Mouse (Mus musculus) kidney, adult 8-10 months (tissue): ENCODE data around the gene Sstr3.

Source experiments
- DNase-seq, 2 experiments: peaks; one replicate each; pipeline ENCODE4 v3.0.0; 2022

The Sstr3 gene

DNA sequence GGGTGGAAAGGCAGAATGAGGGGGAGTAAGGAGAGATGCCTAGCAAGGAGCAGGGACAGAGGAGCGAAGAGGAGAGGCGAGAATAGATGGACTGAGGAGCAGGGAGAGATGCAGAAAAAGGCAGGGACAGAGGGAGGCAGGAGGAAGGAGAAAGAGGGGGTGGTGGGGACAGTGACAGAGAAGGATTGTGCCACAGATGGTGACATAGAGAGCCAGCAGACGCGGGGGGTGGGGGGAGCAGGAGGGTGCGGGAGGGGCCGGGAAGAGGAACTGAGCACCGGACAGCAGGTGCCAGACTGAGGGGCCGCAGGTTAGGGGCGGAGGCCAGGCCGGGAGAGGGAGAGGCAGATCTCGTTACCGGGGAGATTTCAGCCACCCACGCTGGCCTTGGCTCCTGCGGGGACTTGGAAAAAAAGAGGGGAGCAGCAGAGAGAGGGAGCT is at the start of gene Sstr3:
Gene Sstr3 (minus strand): TSS at position 125 of the 441 bp plus-strand sequence.
- DNase-seq, result no peak

DNA sequence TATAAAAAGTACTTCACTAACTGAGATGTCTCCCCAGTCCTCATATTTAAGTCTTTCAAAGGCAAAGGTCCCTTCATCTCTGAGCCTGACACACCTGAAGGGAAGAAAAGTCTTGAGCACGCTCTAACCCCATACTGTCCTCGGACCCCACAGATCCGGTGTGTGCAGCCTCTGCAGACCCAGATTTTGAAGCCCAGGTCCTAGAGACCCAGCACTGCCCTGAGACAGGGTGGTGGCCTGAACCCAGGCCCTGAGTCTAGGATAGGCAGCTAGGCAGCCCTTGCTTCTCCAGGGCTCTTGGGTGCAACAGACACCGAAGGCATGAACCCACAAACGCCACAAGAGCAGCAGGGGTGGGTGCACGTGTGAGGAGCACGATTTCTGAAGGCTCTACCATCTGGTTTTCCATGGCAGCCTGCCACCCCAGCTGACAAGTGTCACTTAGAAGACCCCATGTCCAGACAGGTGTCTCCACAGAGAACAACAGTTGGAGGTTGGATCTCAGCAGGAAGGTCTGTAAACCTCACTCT is 49.5 kb upstream of the Sstr3 start:
- DNase-seq, result no peak

DNA sequence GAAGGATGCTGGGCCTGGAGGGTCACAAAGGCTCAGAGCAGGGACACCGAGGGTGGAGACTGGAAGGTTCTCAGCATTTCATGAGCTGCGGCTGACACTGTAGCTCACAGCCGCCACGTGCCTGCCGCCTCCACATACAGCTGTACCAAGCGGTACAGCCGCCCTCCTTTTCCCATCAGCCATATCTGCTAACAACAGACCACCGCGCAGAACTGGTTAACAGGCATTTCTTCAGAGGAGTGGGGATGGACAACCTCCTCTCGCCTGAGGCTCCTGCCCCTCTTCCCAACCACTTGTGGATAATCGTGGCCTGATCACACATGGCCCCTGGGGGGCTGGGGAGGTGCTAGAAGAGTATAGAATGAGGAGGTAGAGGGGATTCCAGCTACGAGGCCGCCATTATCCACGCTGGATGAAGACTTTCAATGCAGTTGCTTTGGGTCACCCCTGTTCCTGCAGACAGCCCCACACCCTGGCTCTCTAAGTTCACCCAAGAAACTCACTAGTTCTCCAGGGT is 48.0 kb upstream of the Sstr3 start:
- no peak for DNase-seq

DNA sequence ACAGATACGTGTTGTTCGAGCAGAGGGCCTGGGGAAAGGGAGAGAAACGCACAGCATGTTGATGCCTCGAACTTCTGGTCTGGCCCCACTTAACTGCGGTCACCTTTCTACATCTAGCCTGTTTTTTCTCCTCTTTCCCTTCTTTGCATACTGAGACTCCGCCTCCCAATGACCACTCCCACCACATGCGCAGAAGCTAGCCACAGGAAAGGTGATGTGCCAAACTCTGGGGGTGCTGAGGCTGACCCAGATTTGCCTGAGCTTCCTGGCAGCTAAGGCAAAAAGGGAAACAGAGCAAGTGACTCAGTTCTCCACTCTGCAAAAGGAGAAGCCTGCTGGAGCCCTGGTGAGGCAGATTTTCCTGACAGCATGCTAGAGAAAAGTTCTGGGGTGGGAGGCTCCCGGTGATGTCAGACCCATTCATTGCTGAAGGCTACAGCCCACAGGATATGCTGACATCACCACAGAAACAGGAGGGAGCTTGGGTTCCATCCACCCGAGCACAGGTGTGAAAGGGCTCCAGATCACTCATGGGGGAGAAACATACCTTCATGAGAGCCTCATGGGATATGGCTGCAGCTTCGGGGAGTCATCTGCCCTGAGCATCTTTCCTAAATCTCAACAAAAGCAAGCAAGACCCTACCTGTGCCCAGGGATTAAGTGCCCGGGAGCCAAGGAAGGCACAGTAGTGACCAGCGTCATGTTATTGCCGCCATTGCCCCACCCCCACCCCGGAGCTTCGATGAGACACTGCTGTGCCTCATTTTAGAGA is 47.4 kb upstream of the Sstr3 start:
- DNase-seq, result no peak

DNA sequence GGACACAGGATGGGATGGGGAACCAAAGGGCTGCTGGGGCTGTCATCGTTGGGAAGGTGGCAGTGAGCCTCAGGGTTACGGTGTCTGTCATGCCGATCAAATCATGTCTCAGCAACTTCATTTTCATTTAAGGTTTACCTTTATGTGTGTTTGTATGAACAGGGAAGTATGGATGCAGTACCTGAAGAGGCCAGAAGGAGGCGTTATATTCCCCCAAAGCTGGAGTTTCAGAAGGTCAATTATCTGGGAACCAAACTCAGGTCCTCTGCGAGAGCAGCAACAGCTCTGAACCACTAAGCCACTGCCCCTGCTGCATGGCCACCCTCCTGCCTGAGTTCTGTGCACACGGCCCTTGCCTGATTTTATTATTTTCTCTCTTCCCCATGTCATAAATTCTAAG is 46.3 kb upstream of the Sstr3 start:
- DNase-seq, result no peak

DNA sequence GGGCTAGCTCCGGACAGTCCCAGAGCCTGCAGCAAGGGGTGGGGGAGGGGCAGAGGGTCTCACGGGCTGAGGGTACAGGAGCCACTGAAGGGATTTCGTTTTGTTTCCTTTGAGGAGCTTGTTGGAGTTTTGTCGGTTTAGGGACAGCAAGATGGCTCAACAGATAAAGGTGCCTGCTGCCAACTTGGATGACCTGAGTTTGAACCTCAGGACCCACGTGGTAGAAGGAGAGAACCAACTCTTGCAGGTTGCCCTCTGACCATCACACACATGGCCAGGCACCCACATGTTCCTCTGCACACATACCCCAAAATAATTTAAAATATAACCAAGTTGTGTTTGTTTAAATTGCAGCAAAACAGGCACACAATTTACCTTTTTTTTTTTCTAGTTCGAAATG is 45.5 kb upstream of the Sstr3 start:
- DNase-seq, result no peak

DNA sequence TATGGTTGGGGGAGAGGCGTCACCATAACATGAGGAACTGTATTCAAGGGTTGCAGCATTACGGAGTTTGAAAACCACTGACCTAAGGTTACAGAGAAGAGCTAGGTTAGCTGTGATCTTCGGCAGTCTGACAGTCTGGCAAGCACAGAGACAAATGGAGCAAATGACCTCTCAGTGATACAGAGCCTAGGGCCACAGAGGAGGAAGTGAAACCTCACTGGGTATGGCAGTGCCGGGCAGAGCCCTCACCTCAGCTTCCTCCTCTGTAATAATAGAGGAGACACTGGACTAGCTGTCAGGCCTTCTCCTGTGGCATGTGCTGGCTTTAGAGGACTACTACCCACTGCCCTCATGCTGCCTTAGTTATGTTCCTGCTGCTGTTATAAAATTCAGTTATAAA is 44.4 kb upstream of the Sstr3 start:
- no peak for DNase-seq

DNA sequence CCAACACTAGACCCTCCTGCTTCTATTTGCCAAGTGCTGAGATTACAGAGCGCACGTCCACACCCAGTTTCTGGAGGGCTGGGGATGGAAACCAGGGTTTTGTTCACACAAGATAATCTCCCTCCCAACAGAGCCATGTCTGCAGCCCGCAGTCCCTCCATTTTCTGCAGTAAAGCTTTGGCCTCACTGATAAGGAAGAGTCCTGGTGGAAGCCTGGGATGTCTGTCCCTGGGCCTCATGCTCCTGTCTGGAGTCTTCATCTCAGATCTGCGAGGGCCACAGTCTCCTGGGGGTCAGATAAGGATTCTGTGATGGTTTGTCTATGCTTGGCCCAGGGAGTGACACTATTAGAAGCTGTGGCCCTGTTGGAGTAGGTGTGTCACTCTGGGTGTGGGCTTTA is 43.6 kb upstream of the Sstr3 start:
- no peak for DNase-seq

DNA sequence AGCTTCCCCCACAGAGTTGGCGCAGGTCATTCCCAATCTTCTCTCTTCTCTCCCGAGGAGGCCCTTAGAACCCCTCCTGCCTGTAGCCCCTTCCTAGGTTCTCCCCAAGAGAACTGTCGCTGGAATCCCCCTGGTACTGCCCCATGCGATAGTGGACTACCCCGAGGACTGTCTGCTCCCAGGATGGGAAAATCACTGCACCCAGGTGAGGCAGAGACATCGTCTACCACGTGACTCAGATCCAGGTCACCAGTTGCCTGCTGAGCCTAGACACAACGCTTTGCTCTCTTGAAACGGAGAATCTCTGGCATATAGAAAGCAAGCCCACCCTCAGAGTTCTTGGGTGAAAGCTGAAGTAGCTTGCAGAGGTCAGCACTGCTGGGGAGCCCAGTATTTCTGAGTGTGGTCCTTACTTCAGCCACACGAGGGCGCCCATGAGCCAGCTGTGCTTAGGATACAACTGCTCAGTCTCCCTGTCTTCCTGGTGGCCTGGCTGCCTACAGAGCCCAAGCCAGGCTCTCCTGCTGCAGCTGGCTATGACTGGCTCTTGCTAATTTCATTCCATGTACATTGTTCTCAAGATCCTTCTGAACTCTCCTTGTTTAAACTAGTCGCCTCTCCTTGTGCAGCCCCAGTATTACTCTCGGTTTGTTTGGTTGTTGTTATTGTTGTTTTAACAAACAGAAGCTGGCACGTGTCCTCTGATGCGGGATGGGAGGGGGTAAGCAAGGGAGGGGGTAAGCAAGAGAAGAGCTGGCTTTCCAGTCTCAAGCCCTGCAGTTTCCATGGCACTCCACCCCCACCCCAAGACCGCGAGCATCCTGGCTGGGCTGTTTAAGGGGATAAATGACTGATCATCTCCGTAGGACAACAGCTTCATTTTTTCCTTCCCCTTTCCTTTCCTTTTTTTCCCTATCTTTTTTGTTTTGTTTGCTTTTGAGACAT is 42.8 kb upstream of the Sstr3 start:
- peak; percentile 67 to 87 for DNase-seq

DNA sequence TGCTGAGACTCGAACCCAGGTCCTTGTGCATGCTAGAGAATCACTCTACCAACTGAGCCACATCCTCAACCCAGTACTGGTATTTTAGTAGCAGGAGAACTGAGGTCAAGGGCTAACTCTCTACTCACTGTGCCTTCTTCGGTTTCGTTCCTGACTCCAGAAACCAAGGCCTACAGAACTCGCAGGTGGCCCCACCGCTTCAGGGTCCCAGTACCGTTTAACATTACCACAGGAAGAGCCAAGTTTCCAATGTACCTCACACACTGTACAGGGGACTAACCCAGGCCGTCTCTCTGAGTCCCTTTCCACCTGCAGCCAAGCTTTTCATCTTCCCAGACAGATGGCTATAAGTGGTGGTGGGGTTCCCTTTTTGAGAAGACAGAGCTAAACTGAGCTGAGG is 40.9 kb upstream of the Sstr3 start:
- no peak for DNase-seq

DNA sequence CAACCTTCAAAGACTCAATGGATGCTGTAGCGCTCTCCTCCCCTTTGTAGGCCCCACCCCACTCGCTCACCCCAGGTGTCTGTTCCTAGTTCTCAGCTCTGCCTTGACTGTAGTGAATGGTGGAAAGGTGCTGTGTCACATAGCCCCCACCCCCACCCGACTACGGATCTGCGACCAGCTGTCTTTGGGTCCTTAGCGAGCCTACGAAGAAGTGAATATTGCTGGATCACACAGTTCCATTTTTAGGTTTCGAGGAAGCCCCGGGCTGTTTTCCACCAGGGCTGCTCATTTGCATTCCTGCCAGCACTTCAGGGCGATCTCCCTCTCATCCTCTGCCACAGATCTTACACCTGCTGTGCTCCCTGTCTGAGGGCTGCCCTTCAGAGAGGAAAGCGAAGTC is 38.9 kb upstream of the Sstr3 start:
- no peak for DNase-seq

DNA sequence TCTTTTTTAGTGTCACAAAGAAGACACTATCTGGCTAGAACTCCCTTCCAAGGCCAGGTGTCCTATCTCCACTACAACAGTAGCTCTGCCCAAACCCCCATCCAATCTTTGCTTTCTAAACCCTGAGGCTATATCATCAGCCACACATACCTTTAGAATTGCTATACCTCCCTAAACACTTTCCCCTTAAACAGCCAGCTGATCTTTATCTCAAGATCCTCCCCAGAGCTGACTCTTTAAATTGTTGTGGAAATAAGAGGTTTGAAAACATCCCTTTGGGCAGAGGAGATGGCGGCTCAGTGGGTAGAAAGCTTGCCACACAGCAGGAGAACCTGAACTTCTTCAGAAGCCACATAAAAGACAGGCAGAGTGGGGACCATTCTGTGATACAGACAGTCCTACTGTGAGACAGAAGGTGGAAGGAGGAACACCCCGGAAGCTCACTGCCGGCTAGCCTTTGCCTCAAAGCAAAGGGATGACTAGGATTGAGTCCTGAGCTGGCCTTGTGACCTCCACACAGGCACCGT is 31.9 kb upstream of the Sstr3 start:
- DNase-seq, result no peak

DNA sequence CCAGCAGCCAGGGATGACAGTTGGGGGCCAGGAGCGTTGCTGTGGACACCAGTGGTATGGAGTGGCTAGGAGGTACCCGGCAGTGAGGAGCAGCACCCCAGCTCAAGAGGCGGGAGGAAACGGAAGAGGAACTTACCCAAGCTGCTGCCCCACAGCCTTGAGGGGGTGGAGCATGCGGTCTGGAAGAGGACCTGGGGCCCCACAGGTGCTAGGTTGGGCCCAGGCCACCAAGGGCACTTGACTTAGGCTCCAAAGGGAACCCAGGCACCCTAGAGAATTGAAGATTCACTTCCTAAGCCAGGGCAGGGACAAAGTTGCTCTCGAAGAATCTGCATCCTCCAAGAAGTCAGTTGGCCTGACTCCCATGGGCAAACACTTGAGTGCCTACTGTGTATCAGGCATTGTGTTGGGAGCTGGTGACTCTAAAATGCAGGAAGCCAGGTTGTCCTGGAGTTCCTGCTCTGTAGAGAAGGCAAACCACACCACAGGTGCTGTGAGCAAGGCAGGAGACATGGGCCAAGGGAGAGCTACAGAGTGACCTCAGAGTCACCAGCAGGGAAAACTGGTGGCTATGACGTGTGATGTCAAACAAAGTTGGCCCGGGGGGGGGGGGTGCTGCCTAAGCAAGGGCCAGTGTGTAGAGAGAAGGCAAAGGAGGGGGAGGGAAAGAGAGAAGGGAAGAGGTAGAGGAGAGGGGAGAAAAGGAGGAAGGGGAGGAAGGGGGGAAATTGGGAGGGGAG is 28.3 kb upstream of the Sstr3 start, which contains the start of gene Rac2:
Gene Rac2 (minus strand): TSS at position 126 of the 740 bp plus-strand sequence.
- DNase-seq, result no peak

DNA sequence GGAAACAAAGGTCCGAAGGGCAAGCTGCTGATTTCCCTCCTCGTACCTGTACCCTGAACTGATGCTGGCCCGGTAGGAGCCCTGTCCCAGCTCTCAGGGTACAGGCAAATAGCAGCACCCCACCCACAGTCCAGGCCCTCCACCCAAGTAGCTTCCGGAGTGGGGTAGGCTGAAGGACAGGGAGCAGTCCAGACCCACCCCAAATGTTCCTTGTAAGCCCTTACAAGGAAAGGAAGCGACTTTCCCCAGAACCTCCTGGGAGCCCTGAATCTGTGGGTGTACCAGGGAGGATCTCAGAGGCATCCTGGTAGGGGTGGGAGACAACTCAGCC is 27.8 kb upstream of the Sstr3 start:
- DNase-seq, result no peak

DNA sequence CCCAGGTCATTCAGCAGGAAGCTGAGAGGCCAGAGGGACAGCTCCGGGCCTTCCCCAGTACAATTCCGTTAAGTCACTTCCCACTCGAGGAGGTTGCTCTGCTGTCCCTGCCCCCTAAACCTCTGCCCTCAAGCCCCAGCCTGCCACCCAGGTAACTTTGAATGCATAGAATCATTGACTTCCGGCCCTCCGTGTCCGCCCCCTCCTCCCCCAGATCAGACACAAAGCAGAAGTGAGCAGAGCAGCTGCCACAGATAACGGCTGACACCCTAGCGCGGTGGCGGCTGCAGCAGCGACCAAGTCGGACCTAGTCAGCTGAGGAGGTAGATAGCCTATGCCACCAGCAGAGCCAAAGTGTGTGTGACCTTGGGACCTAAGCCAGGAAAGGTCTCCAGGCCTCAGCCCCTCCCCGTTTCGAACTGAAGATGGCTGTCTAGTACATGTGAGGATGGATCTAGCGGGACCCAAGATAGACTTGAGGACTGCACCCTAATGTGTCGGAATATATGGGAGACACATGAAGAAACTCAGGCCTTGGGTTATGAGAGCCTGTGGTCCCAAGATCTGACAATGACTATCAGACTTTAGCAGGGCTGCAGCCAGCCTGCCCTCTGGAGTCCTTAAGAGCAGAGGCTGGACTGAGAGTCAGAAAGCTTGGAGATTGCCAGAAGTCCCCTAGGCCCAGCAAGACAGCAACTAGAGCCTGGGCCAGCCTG is 27.2 kb upstream of the Sstr3 start:
- DNase-seq, result no peak

DNA sequence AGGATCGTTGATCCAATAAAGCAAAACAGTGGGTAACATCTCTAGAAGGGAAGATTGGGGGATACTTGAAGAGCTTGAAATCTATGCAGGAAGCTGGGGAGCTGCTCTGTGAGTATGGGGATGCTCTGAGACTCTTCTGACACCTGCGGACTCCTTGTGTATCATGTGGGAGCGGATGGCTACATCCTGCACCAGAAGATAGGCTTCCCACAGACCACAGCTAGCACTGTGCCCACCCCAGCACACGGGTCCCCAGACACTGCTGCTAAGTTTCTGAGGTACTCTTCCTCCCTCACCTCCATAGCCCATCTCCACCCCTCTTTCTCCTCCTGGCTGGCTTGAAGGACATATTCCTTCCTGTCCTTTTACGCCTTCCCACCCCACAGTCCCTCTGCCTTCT is 25.7 kb upstream of the Sstr3 start:
- no peak for DNase-seq

DNA sequence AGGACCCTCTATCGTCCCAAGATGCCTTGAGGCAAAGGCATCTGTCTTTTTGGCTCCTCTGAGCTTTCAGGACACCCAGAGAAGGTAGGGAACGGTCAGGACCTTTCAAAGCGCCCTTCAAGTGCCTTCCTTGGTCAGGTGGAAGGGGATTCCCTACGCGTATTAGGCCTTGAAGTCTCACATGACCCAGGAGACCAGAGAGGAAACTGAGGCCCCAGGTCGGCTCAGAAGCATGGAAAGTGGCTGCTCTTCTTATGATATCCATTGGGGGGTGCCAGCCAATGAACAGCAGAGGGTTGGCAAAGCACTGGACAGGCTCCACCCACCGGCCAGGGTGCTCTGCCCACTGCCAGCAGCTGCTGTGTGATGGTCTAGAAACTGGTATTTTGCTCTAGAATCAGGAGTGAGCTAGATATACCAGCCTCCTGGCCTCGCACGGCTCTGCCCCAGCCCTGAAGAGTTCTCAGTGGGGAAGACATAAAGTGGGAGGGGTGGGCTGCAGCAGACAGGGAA is 23.2 kb upstream of the Sstr3 start:
- DNase-seq, result no peak

DNA sequence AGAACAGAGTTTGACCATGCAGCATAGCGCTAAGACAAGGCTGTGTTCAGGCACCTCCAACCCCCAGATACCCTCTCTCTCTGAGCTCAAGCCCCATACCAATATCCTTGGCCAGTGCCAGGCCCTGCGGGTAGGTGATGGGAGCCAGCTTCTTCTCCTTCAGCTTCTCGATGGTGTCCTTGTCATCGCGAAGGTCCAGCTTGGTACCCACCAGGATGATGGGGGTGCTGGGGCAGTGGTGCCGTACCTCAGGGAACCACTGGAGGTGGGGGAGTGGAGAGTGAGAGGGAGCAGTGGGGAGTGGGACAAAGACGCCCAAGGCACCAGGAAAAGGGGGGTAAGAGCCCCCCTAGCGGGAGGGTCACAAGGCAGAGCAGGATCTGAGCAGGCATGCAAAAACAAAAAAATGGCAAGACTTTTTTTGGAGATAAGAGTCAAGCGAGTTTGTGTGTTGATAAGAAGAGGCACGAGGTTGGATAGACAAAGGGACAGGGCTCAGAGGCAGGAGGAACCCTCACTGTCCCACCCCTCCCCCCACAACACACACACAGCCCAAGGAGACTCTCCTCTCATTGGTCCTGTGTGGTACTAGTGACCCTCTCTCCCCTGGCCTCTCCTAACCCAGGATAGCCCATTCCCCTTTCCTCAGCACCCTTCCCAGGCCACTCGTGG is 20.4 kb upstream of the Sstr3 start:
- DNase-seq, result no peak

DNA sequence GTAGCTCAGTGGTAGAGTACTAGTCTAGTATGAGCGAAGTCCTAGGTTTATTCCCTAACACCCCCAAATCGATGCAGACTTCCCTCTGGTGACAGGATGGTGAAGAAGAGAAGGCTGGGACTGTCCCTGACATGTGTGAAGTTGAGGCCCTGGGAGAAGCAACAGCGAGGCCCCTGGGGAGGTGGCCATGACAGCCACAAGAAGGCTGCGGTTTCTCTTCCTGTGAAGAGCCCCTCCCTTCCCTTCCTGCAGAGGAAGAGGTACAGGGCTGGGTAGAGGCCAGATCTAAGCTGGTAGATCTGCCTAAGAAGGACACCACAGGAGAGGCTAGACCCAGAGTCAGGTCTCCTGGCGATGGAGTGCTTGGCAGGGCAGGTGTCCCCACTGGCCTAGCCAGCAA is 19.5 kb upstream of the Sstr3 start:
- no peak for DNase-seq

DNA sequence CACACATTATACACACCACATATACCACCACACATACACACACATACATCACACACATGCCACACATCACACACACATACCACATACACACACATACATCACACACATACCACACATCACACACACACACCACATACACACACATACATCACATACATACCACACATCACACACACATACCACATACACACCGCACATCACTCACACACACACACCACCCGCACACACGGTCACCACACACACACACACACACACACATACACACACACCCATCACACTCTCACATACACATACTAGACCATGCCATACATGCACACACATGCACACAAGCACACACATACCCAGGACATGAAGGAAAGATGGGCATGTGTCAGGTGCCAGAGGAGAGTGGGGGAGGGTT is 18.9 kb upstream of the Sstr3 start:
- DNase-seq, result no peak
